Mouse (Mus musculus) E14TG2a.4 (cell line): ENCODE measurements at regions not wholly inside any gene's neighbourhood (a gene's known extent, or its start where the extent isn't known, plus 50 kb on each side); places are given as distances from the start of the nearest gene placed in this dataset.

Source experiments
- CTCF ChIP-seq: conservative IDR thresholded peaks from 2 replicates; pipeline ENCODE4 v1.5.1; 2014; ENCODE audit warnings: low read length
- POU5F1 ChIP-seq: IDR thresholded peaks from 2 replicates; pipeline ENCODE4 v1.6.1; 2014; ENCODE audit warnings: low read length, borderline replicate concordance

DNA sequence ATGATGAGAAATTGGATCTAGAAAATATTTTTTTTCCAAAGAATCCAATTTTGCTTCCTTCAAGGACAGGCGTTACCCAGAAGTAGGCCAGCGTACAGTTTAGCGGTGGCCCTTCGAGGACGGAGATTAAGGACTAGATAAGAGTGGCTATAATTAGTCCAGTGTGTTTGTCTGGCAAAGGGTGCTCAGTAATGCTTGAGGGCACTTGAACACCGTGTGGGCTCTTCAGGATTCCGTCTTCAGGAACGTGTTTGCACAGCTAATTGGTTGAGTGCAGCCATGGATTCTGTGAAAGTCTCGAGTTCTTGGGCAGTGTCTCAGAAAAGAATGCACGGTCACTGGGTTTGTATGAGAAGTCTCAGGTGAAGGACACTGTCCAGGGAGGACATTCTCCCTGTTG, 149.7 kb upstream of the 3110018I06Rik start:
- TF ChIP-seq CTCF (no peak), POU5F1 (no peak)
